Mouse (Mus musculus) hindbrain, postnatal 0 days (tissue): ENCODE results near the gene Serpine1. TPM values are rescaled to one million over a fixed set of nuclear protein-coding genes. Genes with fewer than 3 reads are reported as not detected.

Experiments
- ATAC-seq: fragments of 200-750 bp; cut with Nextera tagmentation; 2 replicates; pipeline ENCODE4 v1.8.0; 2017; ENCODE audit warnings: mild to moderate bottlenecking, moderate TSS enrichment, moderate library complexity
- DNase-seq: peaks from one replicate; pipeline ENCODE4 v3.0.0-alpha.2; 2015; ENCODE audit warnings: low spot score
- H3K27ac ChIP-seq: fragments of 300-500 bp; sonication (generic); 2 replicates; pipeline ENCODE4 v1.5.1; 2014; ENCODE audit warnings: mild to moderate bottlenecking
- H3K27me3 ChIP-seq: fragments of 300-500 bp; sonication (generic); 2 replicates; pipeline ENCODE4 v1.6.1; 2014; ENCODE audit warnings: low read length, mixed read lengths; ENCODE audit not compliant: insufficient read depth
- H3K36me3 ChIP-seq: fragments of 300-500 bp; sonication (generic); 2 replicates; pipeline ENCODE4 v1.6.1; 2014; ENCODE audit warnings: low read length, mixed read lengths; ENCODE audit not compliant: insufficient read depth
- H3K4me1 ChIP-seq: fragments of 300-500 bp; sonication (generic); 2 replicates; pipeline ENCODE4 v1.6.1; 2014; ENCODE audit warnings: antibody characterized with exemption, low read length, mixed read lengths; ENCODE audit not compliant: insufficient read depth
- H3K4me2 ChIP-seq: fragments of 300-500 bp; sonication (generic); 2 replicates; pipeline ENCODE4 v1.6.1; 2014; ENCODE audit warnings: low read depth, mild to moderate bottlenecking, low read length, moderate library complexity, mixed read lengths
- H3K4me3 ChIP-seq: fragments of 300-500 bp; sonication (generic); 2 replicates; pipeline ENCODE4 v1.5.1; 2014; ENCODE audit warnings: low read length
- H3K9ac ChIP-seq: fragments of 300-500 bp; sonication (generic); replicated peaks from 2 replicates; pipeline ENCODE4 v1.6.1; 2014; ENCODE audit warnings: mild to moderate bottlenecking, low read length, moderate library complexity, mixed read lengths
- H3K9me3 ChIP-seq: fragments of 300-500 bp; sonication (generic); 2 replicates; pipeline ENCODE4 v1.6.1; 2016; ENCODE audit warnings: low read length, mixed read lengths
- CTCF ChIP-seq: IDR thresholded peaks from 2 replicates; pipeline ENCODE4 v1.5.1; 2016; ENCODE audit warnings: antibody characterized with exemption, control low read depth, low read depth
- WGBS: fragments of 180-500 bp; shearing (Covaris S2); extraction: QIAGEN DNeasy Blood & Tissue Kit; methylation state at CpG from one replicate; pipeline ENCODE4 v1.1.7; 2014; 5-methylcytosine and 5-hydroxymethylcytosine counted together
- polyA plus RNA-seq: library from polyadenylated mRNA; unstranded; fragments of >200 nt; fragmentation: Nextera tagmentation; extraction: Ambion mirVana; gene quantifications from 2 replicates; pipeline ENCODE4 v1.2.1, GENCODE M21; 2015
- total RNA-seq: library from RNA; depleted of rRNA; stranded (reverse); fragments of >200 nt; gene quantifications from 2 replicates; pipeline ENCODE4 v1.2.3, GENCODE M21; 2014; rRNA removed

Serpine1 gene
- total and polyA plus RNA-seq, 2 experiments from 2014 or later = 0.25 to 3.0 TPM

- ATAC-seq (peak; percentile 34), DNase-seq (peak; percentile 76)
- 2% methylated on average over 24 of the region's 29 CpGs for WGBS
- Histone ChIP-seq H3K27ac (peak overlapping the region; percentile 91), H3K4me2 (peak overlapping the region; percentile 86), H3K27me3 (peaks cover 28% of the 10 kb centered on the region; the same call in 1 of the 2 replicates), H3K4me3 (peak overlapping the region; percentile 51), H3K9me3 (no peaks in the 10 kb centered on the region), H3K4me1 (no peaks in the 10 kb centered on the region; the same call in 1 of the 2 replicates), H3K9ac (peak overlapping the region; percentile 61), H3K36me3 (no peaks in the 10 kb centered on the region)
- TF ChIP-seq CTCF = no peak
Observed at GRCm38 (mm10) chr5:137028561-137029272, 43.4 kb downstream of the Serpine1 start.

GRCm38 (mm10) chr5:137026092-137026491 is 46.0 kb downstream of the Serpine1 start, which contains the start of gene Vgf:
Gene Vgf, plus strand, starts transcription at chr5:137026392.
- DNase-seq (no peak), ATAC-seq (no peak)
- Histone ChIP-seq H3K4me3 (peak within 1 kb of the TSS; percentile 32), H3K27me3 (peaks cover 22% of the 10 kb centered on the region; the same call in 1 of the 2 replicates), H3K36me3 (no peaks in the 10 kb centered on the region), H3K4me2 (peak within 1 kb of the TSS; percentile 42), H3K4me1 (no peaks in the 10 kb centered on the region; the same call in 1 of the 2 replicates), H3K9me3 (no peaks in the 10 kb centered on the region), H3K9ac (no peak within 1 kb of the TSS), H3K27ac (no peak within 1 kb of the TSS)
- 36% methylated on average over 4 of the region's 4 CpGs for WGBS
- TF ChIP-seq CTCF = no peak

- WGBS = under 1% methylated on average over 23 of the region's 23 CpGs
- H3K4me1 ChIP-seq = no peaks in the 10 kb centered on the region; the same call in 1 of the 2 replicates
- H3K27ac ChIP-seq = no peak overlapping the region
- peak overlapping the region; percentile 32 for H3K4me3 ChIP-seq
- ATAC-seq (0 out of 2 replicates have a peak, but pooled peaks have one; percentile 12), DNase-seq (peak; percentile 85)
- H3K4me2 ChIP-seq = peak overlapping the region; percentile 42
- no peaks in the 10 kb centered on the region for H3K9me3 ChIP-seq
- H3K36me3 ChIP-seq = no peaks in the 10 kb centered on the region
- no peak overlapping the region for H3K9ac ChIP-seq
- peaks cover 14% of the 10 kb centered on the region; the same call in 1 of the 2 replicates for H3K27me3 ChIP-seq
- TF ChIP-seq CTCF = peak; percentile 99
Observed at GRCm38 (mm10) chr5:137025132-137025531, 46.9 kb downstream of the Serpine1 start.

- DNase-seq (no peak), ATAC-seq (no peak)
- Histone ChIP-seq H3K4me3 (no peak overlapping the region), H3K4me2 (no peak overlapping the region), H3K4me1 (no peaks in the 10 kb centered on the region; the same call in 1 of the 2 replicates), H3K9me3 (no peaks in the 10 kb centered on the region), H3K27ac (no peak overlapping the region; the same call in 1 of the 2 replicates), H3K9ac (no peak overlapping the region), H3K36me3 (no peaks in the 10 kb centered on the region), H3K27me3 (peaks cover 14% of the 10 kb centered on the region; the same call in 1 of the 2 replicates)
- 48% methylated on average over 3 of the region's 3 CpGs for WGBS
- TF ChIP-seq CTCF = no peak
Observed at GRCm38 (mm10) chr5:137024318-137024717, 47.8 kb downstream of the Serpine1 start.

- H3K27me3 ChIP-seq = no peaks in the 10 kb centered on the region
- DNase-seq (no peak), ATAC-seq (no peak)
- H3K4me2 ChIP-seq = no peak overlapping the region
- H3K36me3 ChIP-seq = no peaks in the 10 kb centered on the region
- WGBS = 89% methylated on average over 3 of the region's 3 CpGs
- no peaks in the 10 kb centered on the region for H3K9me3 ChIP-seq
- H3K4me1 ChIP-seq = no peaks in the 10 kb centered on the region
- H3K27ac ChIP-seq = no peak overlapping the region
- H3K4me3 ChIP-seq = no peak overlapping the region
- TF ChIP-seq CTCF = no peak
- no peak overlapping the region for H3K9ac ChIP-seq
Observed at GRCm38 (mm10) chr5:137015913-137016312, 56.2 kb downstream of the Serpine1 start.

GRCm38 (mm10) chr5:137012401-137012950 is 59.6 kb downstream of the Serpine1 start:
- Histone ChIP-seq H3K9me3 (no peaks in the 10 kb centered on the region), H3K9ac (no peak overlapping the region), H3K36me3 (no peaks in the 10 kb centered on the region), H3K4me1 (no peaks in the 10 kb centered on the region), H3K4me2 (no peak overlapping the region), H3K4me3 (no peak overlapping the region), H3K27me3 (no peaks in the 10 kb centered on the region), H3K27ac (no peak overlapping the region)
- 75% methylated on average over 15 of the region's 15 CpGs for WGBS
- no peak for TF ChIP-seq CTCF
- ATAC-seq (no peak), DNase-seq (no peak)

Other genes with a start within 250 kb of the Serpine1 start
- 56.6 and 66.6 TPM in 2 replicates for gene Col26a1, start 189.1 kb downstream of the Serpine1 start, total RNA-seq
- 34.7 and 35.6 TPM in 2 replicates for gene Col26a1, start 189.1 kb downstream of the Serpine1 start, polyA plus RNA-seq
- 18.4 and 20.1 TPM in 2 replicates for gene Ift22, start 164.1 kb downstream of the Serpine1 start, total RNA-seq
- 119 and 123 TPM in 2 replicates for gene Ift22, start 164.1 kb downstream of the Serpine1 start, polyA plus RNA-seq
- gene Fis1, start 119.0 kb downstream of the Serpine1 start, total RNA-seq = 174 and 195 TPM in 2 replicates
- 403 and 416 TPM in 2 replicates for gene Fis1, start 119.0 kb downstream of the Serpine1 start, polyA plus RNA-seq
- 0.40 TPM in 1 of 2 replicates, not detected in the other for gene Cldn15, start 105.7 kb downstream of the Serpine1 start, total RNA-seq
- gene Cldn15, start 105.7 kb downstream of the Serpine1 start, polyA plus RNA-seq = 0.24 TPM in 1 of 2 replicates, not detected in the other
- gene Plod3, start 85.2 kb downstream of the Serpine1 start, total RNA-seq = 58.8 and 63.5 TPM in 2 replicates
- gene Plod3, start 85.2 kb downstream of the Serpine1 start, polyA plus RNA-seq = 25.2 and 28.7 TPM in 2 replicates
- 68.1 and 84.1 TPM in 2 replicates for gene Znhit1, start 84.2 kb downstream of the Serpine1 start, total RNA-seq
- 140 and 143 TPM in 2 replicates for gene Znhit1, start 84.2 kb downstream of the Serpine1 start, polyA plus RNA-seq
- gene Vgf, start 45.9 kb downstream of the Serpine1 start, total RNA-seq = 136 and 137 TPM in 2 replicates
- gene Vgf, start 45.9 kb downstream of the Serpine1 start, polyA plus RNA-seq = 43.2 and 45.9 TPM in 2 replicates
- 122 and 123 TPM in 2 replicates for gene Ap1s1, start 26.1 kb downstream of the Serpine1 start, total RNA-seq
- 226 and 230 TPM in 2 replicates for gene Ap1s1, start 26.1 kb downstream of the Serpine1 start, polyA plus RNA-seq
- 3.7 and 7.2 TPM in 2 replicates for gene Trim56, start 43.9 kb upstream of the Serpine1 start, total RNA-seq
- 2.6 and 3.1 TPM in 2 replicates for gene Trim56, start 43.9 kb upstream of the Serpine1 start, polyA plus RNA-seq
- gene Muc3, start 77.1 kb upstream of the Serpine1 start, total RNA-seq = not detected in 2 replicates
- not detected in 2 replicates for gene Muc3, start 77.1 kb upstream of the Serpine1 start, polyA plus RNA-seq
- 0.93 TPM in 1 of 2 replicates, not detected in the other for gene Muc3a, start 140.1 kb upstream of the Serpine1 start, total RNA-seq
- 0.49 and 0.61 TPM in 2 replicates for gene Muc3a, start 140.1 kb upstream of the Serpine1 start, polyA plus RNA-seq
- 210 and 219 TPM in 2 replicates for gene Ache, start 215.3 kb upstream of the Serpine1 start, total RNA-seq
- 151 and 157 TPM in 2 replicates for gene Ache, start 215.3 kb upstream of the Serpine1 start, polyA plus RNA-seq
- 35.5 TPM in 2 replicates for gene Ufsp1, start 222.4 kb upstream of the Serpine1 start, total RNA-seq
- 32.1 and 33.3 TPM in 2 replicates for gene Ufsp1, start 222.4 kb upstream of the Serpine1 start, polyA plus RNA-seq
- 82.9 and 98.9 TPM in 2 replicates for gene Srrt, start 235.4 kb upstream of the Serpine1 start, total RNA-seq
- 55.5 and 57.0 TPM in 2 replicates for gene Srrt, start 235.4 kb upstream of the Serpine1 start, polyA plus RNA-seq
- gene Trip6, start 242.1 kb upstream of the Serpine1 start, total RNA-seq = 14.3 and 15.0 TPM in 2 replicates
- gene Trip6, start 242.1 kb upstream of the Serpine1 start, polyA plus RNA-seq = 13.9 and 15.5 TPM in 2 replicates